Mouse (Mus musculus) lung, adult 2 months (tissue): ENCODE measurements around the gene Trp73. TPM values are rescaled to one million over a fixed set of nuclear protein-coding genes. Genes with fewer than 3 reads are reported as not detected.

Source experiments
- DNase-seq: peaks from one replicate; pipeline ENCODE4 v3.0.0; 2022
- H3K4me1 ChIP-seq: fragments of 200-500 bp; 2 replicates; pipeline ENCODE4 v1.6.1; 2011; ENCODE audit warnings: low read length; ENCODE audit not compliant: control insufficient read depth, insufficient read depth
- H3K4me3 ChIP-seq: fragments of 200-500 bp; replicated peaks from 2 replicates; pipeline ENCODE3; 2011; ENCODE audit warnings: low read depth, mild to moderate bottlenecking, control low read depth, low read length; ENCODE audit errors: extremely low read depth
- CTCF ChIP-seq: fragments of 200-500 bp; IDR thresholded peaks from 2 replicates; pipeline ENCODE4 v1.5.1; 2011; ENCODE audit warnings: mild to moderate bottlenecking, low read length, control low read depth; ENCODE audit not compliant: insufficient read depth
- POLR2A ChIP-seq: fragments of 200-500 bp; IDR thresholded peaks from 2 replicates; pipeline ENCODE4 v1.6.1; 2011; ENCODE audit warnings: low read depth, mild to moderate bottlenecking, control low read depth, low read length, borderline replicate concordance; ENCODE audit errors: extremely low read depth
- WGBS: fragments of 180-500 bp; shearing (Covaris S2); methylation state at CpG from one replicate; pipeline ENCODE4 v1.1.7; 2018; 5-methylcytosine and 5-hydroxymethylcytosine counted together
- polyA plus RNA-seq: library from polyadenylated mRNA; depleted of rRNA; stranded (reverse); fragments of >200 nt; gene quantifications from 2 replicates; pipeline ENCODE4 v1.2.3, GENCODE M21; 2012

Trp73 gene
- polyA plus RNA-seq, 1 experiment = 10.0 TPM

- Histone ChIP-seq H3K4me3 (peak within 1 kb of the TSS; percentile 73), H3K4me1 (peaks cover 21% of the 10 kb centered on the region; the same call in 1 of the 2 replicates)
- 4% methylated on average over 33 of the region's 33 CpGs for WGBS
- peak; percentile 77 for DNase-seq
- peak; percentile 34; the same call in 1 of the 2 replicates for TF ChIP-seq CTCF
- TF ChIP-seq POLR2A = peak; percentile 44; the same call in 1 of the 2 replicates
Observed at GRCm38 (mm10) chr4:154025641-154026440, 114.2 kb downstream of the Trp73 start, which contains the start of gene Smim1. TSS of gene Smim1 (minus strand) at chr4:154026230.

GRCm38 (mm10) chr4:154024729-154025521, 115.1 kb downstream of the Trp73 start:
- 32% methylated on average over 17 of the region's 17 CpGs for WGBS
- TF ChIP-seq CTCF = no peak
- no peak for TF ChIP-seq POLR2A
- Histone ChIP-seq H3K4me1 (peaks cover 21% of the 10 kb centered on the region; the same call in 1 of the 2 replicates), H3K4me3 (peak overlapping the region; percentile 73)
- peak; percentile 37 for DNase-seq

GRCm38 (mm10) chr4:154023754-154024601, 116.0 kb downstream of the Trp73 start:
- TF ChIP-seq POLR2A = no peak
- TF ChIP-seq CTCF = no peak
- WGBS = 21% methylated on average over 8 of the region's 8 CpGs
- no peak overlapping the region for H3K4me3 ChIP-seq
- peak; percentile 13 for DNase-seq
- H3K4me1 ChIP-seq = peaks cover 21% of the 10 kb centered on the region; the same call in 1 of the 2 replicates

GRCm38 (mm10) chr4:154022844-154023243, 117.2 kb downstream of the Trp73 start:
- WGBS = 40% methylated on average over 4 of the region's 4 CpGs
- TF ChIP-seq CTCF = no peak
- Histone ChIP-seq H3K4me3 (no peak overlapping the region), H3K4me1 (peaks cover 21% of the 10 kb centered on the region; the same call in 1 of the 2 replicates)
- no peak for DNase-seq

GRCm38 (mm10) chr4:154022407-154022806, 117.6 kb downstream of the Trp73 start:
- peak; percentile 73 for DNase-seq
- 48% methylated on average over 4 of the region's 4 CpGs for WGBS
- H3K4me3 ChIP-seq = no peak overlapping the region
- H3K4me1 ChIP-seq = peaks cover 21% of the 10 kb centered on the region; the same call in 1 of the 2 replicates
- TF ChIP-seq CTCF (no peak), POLR2A (peak; percentile 28; the same call in 1 of the 2 replicates)

GRCm38 (mm10) chr4:154021432-154021831, 118.6 kb downstream of the Trp73 start:
- TF ChIP-seq CTCF = no peak
- no peak for TF ChIP-seq POLR2A
- no peak overlapping the region for H3K4me3 ChIP-seq
- peaks cover 21% of the 10 kb centered on the region; the same call in 1 of the 2 replicates for H3K4me1 ChIP-seq
- 78% methylated on average over 9 of the region's 9 CpGs for WGBS
- peak; percentile 20 for DNase-seq

- Histone ChIP-seq H3K4me1 (peaks cover 16% of the 10 kb centered on the region; the same call in 1 of the 2 replicates), H3K4me3 (no peak overlapping the region)
- 55% methylated on average over 7 of the region's 7 CpGs for WGBS
- peak; percentile 54 for DNase-seq
- TF ChIP-seq POLR2A (no peak), CTCF (peak; percentile 73)
Observed at GRCm38 (mm10) chr4:154019571-154019970, 120.4 kb downstream of the Trp73 start.

GRCm38 (mm10) chr4:154015476-154015875, 124.5 kb downstream of the Trp73 start:
- Histone ChIP-seq H3K4me3 (no peak overlapping the region), H3K4me1 (peaks cover 12% of the 10 kb centered on the region)
- WGBS = 87% methylated on average over 11 of the region's 11 CpGs
- no peak for DNase-seq
- TF ChIP-seq CTCF (no peak), POLR2A (no peak)
